Mouse (Mus musculus): ENCODE results near the gene Myo6. TPM values are rescaled to one million over a fixed set of nuclear protein-coding genes. Genes with fewer than 3 reads are reported as not detected.

Gene Myo6
- polyA plus RNA-seq, 1 experiment from 2014 or later: 8.3 TPM

DNA sequence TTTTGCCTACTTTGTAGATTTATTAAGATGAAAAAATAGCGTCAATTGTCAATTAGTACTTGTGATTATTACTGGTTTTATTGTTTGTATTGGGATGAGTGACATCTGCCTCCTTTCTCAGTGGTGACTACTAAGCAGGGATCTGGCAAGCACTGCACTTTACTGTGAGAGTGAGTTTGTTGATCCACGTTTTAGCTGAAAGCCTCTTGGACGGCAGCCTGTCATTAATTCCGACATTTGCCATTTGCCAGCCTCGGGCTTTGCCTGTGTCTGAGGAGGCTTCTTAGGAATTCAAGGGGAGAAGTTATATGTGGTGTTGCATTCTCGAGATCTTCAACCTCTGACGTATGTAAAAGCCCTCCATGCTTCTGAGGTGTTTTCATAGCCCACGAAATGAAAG is 168.6 kb downstream of the Myo6 start:
- no peak for DNase-seq (ENCODE audit: low spot score)
- H3K9me3 ChIP-seq (ENCODE audit: control insufficient read depth, low read length): no peaks in the 10 kb centered on the region
- H3K4me2 ChIP-seq (ENCODE audit: low read depth, severe bottlenecking): no peak overlapping the region
- H3K4me3 ChIP-seq (ENCODE audit: low read depth, low read length): no peak overlapping the region
- H3K4me1 ChIP-seq (ENCODE audit: control insufficient read depth, insufficient read depth, low read length): no peaks in the 10 kb centered on the region
- no peak overlapping the region for H3K9ac ChIP-seq (ENCODE audit: low read length)
- H3K27me3 ChIP-seq (ENCODE audit: control insufficient read depth, insufficient read depth, low read length): no peaks in the 10 kb centered on the region
- 0 out of 2 replicates have a peak, but pooled peaks have one; percentile 9 for ATAC-seq (ENCODE audit: insufficient number of reproducible peaks, low FRiP score, low TSS enrichment, low read depth)
- H3K27ac ChIP-seq (replicated peaks; ENCODE audit: low read depth, low read length): no peak overlapping the region
- no peaks in the 10 kb centered on the region for H3K36me3 ChIP-seq (ENCODE audit: control insufficient read depth, insufficient read depth, low read length)
- 50% methylated on average over 8 of the region's 8 CpGs for WGBS

DNA sequence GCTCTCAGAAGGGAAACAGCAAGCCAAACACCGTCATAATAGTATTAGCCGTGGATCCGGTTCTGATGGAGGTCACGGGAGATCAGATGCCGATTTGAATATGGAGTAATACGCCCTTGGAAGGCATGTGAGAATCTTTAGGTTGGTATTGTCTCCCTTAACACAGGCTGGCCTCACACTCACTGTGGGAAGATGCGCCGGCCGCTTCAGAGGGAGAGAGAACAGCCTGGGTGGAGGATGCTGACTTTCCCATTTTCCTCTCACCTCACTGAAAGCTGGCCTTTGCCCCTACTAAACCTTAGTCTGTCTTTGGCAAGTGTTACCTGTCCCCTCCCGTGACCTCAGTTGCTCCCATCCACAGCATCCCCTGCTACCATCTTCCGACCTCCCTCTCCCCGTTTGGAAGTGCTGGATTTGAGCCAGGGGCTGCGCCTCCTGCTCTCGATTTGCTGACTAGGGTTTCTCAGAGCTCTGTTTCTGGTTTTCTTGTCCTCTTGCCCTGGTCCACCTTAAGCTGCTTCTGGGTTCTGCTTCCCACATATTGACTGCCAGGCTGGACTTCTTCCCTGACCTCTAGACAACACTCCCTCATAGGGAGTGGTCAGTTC is 169.3 kb downstream of the Myo6 start:
- ATAC-seq (ENCODE audit: insufficient number of reproducible peaks, low FRiP score, low TSS enrichment, low read depth) (no peak), DNase-seq (ENCODE audit: low spot score) (no peak)
- Histone ChIP-seq H3K9me3 (ENCODE audit: control insufficient read depth, low read length) (no peaks in the 10 kb centered on the region), H3K36me3 (ENCODE audit: control insufficient read depth, insufficient read depth, low read length) (no peaks in the 10 kb centered on the region), H3K9ac (ENCODE audit: low read length) (no peak overlapping the region), H3K4me1 (ENCODE audit: control insufficient read depth, insufficient read depth, low read length) (no peaks in the 10 kb centered on the region), H3K4me2 (ENCODE audit: low read depth, severe bottlenecking) (no peak overlapping the region), H3K27ac (replicated peaks; ENCODE audit: low read depth, low read length) (no peak overlapping the region), H3K27me3 (ENCODE audit: control insufficient read depth, insufficient read depth, low read length) (no peaks in the 10 kb centered on the region), H3K4me3 (ENCODE audit: low read depth, low read length) (no peak overlapping the region)
- 73% methylated on average over 14 of the region's 14 CpGs for WGBS

- Histone ChIP-seq H3K9me3 (ENCODE audit: control insufficient read depth, low read length) (no peaks in the 10 kb centered on the region), H3K4me1 (ENCODE audit: control insufficient read depth, insufficient read depth, low read length) (no peaks in the 10 kb centered on the region), H3K27me3 (ENCODE audit: control insufficient read depth, insufficient read depth, low read length) (no peaks in the 10 kb centered on the region), H3K4me3 (ENCODE audit: low read depth, low read length) (no peak overlapping the region), H3K9ac (ENCODE audit: low read length) (no peak overlapping the region), H3K27ac (replicated peaks; ENCODE audit: low read depth, low read length) (no peak overlapping the region), H3K36me3 (ENCODE audit: control insufficient read depth, insufficient read depth, low read length) (no peaks in the 10 kb centered on the region), H3K4me2 (ENCODE audit: low read depth, severe bottlenecking) (no peak overlapping the region)
- WGBS: 74% methylated on average over 13 of the region's 13 CpGs
- DNase-seq (ENCODE audit: low spot score) (no peak), ATAC-seq (ENCODE audit: insufficient number of reproducible peaks, low FRiP score, low TSS enrichment, low read depth) (no peak)
Measured at GRCm38 (mm10) chr9:80335660-80336357, 171.0 kb downstream of the Myo6 start.

DNA sequence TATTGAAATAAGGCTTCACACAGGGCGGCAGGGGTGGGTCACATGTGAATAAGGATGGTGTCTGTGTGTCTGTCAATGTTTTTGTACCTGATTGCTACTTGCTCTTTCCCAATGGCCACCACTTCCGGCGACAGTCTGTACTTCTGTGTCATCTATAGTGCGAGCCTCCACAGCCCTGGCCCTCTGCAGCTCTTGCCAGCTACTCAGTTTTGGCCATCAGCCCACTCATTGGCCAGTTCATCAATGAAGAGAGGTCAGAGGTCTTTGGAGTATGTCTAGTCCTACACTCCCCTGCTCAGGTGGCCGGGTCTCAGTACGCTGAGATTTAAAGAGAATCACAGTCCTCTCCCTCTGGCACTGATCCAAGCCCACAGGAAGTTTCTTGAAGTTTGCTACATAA is 173.2 kb downstream of the Myo6 start:
- H3K4me2 ChIP-seq (ENCODE audit: low read depth, severe bottlenecking): no peak overlapping the region
- no peak overlapping the region for H3K9ac ChIP-seq (ENCODE audit: low read length)
- 87% methylated on average over 6 of the region's 6 CpGs for WGBS
- no peaks in the 10 kb centered on the region for H3K27me3 ChIP-seq (ENCODE audit: control insufficient read depth, insufficient read depth, low read length)
- H3K36me3 ChIP-seq (ENCODE audit: control insufficient read depth, insufficient read depth, low read length): no peaks in the 10 kb centered on the region
- H3K4me1 ChIP-seq (ENCODE audit: control insufficient read depth, insufficient read depth, low read length): no peaks in the 10 kb centered on the region
- H3K4me3 ChIP-seq (ENCODE audit: low read depth, low read length): no peak overlapping the region
- no peaks in the 10 kb centered on the region for H3K9me3 ChIP-seq (ENCODE audit: control insufficient read depth, low read length)
- DNase-seq (ENCODE audit: low spot score) (no peak), ATAC-seq (ENCODE audit: insufficient number of reproducible peaks, low FRiP score, low TSS enrichment, low read depth) (no peak)
- H3K27ac ChIP-seq (replicated peaks; ENCODE audit: low read depth, low read length): no peak overlapping the region

GRCm38 (mm10) chr9:80340927-80341326 is 176.1 kb downstream of the Myo6 start:
- Histone ChIP-seq H3K27me3 (ENCODE audit: control insufficient read depth, insufficient read depth, low read length) (no peaks in the 10 kb centered on the region), H3K4me1 (ENCODE audit: control insufficient read depth, insufficient read depth, low read length) (no peaks in the 10 kb centered on the region), H3K4me3 (ENCODE audit: low read depth, low read length) (no peak overlapping the region), H3K4me2 (ENCODE audit: low read depth, severe bottlenecking) (no peak overlapping the region), H3K9ac (ENCODE audit: low read length) (no peak overlapping the region), H3K36me3 (ENCODE audit: control insufficient read depth, insufficient read depth, low read length) (no peaks in the 10 kb centered on the region), H3K9me3 (ENCODE audit: control insufficient read depth, low read length) (no peaks in the 10 kb centered on the region), H3K27ac (replicated peaks; ENCODE audit: low read depth, low read length) (no peak overlapping the region)
- ATAC-seq (ENCODE audit: insufficient number of reproducible peaks, low FRiP score, low TSS enrichment, low read depth): no peak
- no peak for DNase-seq (ENCODE audit: low spot score)
- 59% methylated on average over 1 of the region's 1 CpGs for WGBS

GRCm38 (mm10) chr9:80341756-80342155 is 176.9 kb downstream of the Myo6 start:
- no peaks in the 10 kb centered on the region for H3K9me3 ChIP-seq (ENCODE audit: control insufficient read depth, low read length)
- no peaks in the 10 kb centered on the region for H3K27me3 ChIP-seq (ENCODE audit: control insufficient read depth, insufficient read depth, low read length)
- no peak for DNase-seq (ENCODE audit: low spot score)
- H3K4me3 ChIP-seq (ENCODE audit: low read depth, low read length): no peak overlapping the region
- H3K4me2 ChIP-seq (ENCODE audit: low read depth, severe bottlenecking): no peak overlapping the region
- no peaks in the 10 kb centered on the region for H3K36me3 ChIP-seq (ENCODE audit: control insufficient read depth, insufficient read depth, low read length)
- H3K4me1 ChIP-seq (ENCODE audit: control insufficient read depth, insufficient read depth, low read length): no peaks in the 10 kb centered on the region
- no peak for ATAC-seq (ENCODE audit: insufficient number of reproducible peaks, low FRiP score, low TSS enrichment, low read depth)
- H3K27ac ChIP-seq (replicated peaks; ENCODE audit: low read depth, low read length): no peak overlapping the region
- WGBS: 96% methylated on average over 16 of the region's 16 CpGs
- no peak overlapping the region for H3K9ac ChIP-seq (ENCODE audit: low read length)

- ATAC-seq (ENCODE audit: insufficient number of reproducible peaks, low FRiP score, low TSS enrichment, low read depth): no peak
- H3K27me3 ChIP-seq (ENCODE audit: control insufficient read depth, insufficient read depth, low read length): no peaks in the 10 kb centered on the region
- no peak overlapping the region for H3K4me3 ChIP-seq (ENCODE audit: low read depth, low read length)
- H3K9me3 ChIP-seq (ENCODE audit: control insufficient read depth, low read length): no peaks in the 10 kb centered on the region
- H3K9ac ChIP-seq (ENCODE audit: low read length): no peak overlapping the region
- H3K27ac ChIP-seq (replicated peaks; ENCODE audit: low read depth, low read length): no peak overlapping the region
- DNase-seq (ENCODE audit: low spot score): no peak
- 87% methylated on average over 6 of the region's 6 CpGs for WGBS
- H3K4me1 ChIP-seq (ENCODE audit: control insufficient read depth, insufficient read depth, low read length): no peaks in the 10 kb centered on the region
- H3K4me2 ChIP-seq (ENCODE audit: low read depth, severe bottlenecking): no peak overlapping the region
- H3K36me3 ChIP-seq (ENCODE audit: control insufficient read depth, insufficient read depth, low read length): no peaks in the 10 kb centered on the region
Measured at GRCm38 (mm10) chr9:80342520-80342919, 177.7 kb downstream of the Myo6 start.

DNA sequence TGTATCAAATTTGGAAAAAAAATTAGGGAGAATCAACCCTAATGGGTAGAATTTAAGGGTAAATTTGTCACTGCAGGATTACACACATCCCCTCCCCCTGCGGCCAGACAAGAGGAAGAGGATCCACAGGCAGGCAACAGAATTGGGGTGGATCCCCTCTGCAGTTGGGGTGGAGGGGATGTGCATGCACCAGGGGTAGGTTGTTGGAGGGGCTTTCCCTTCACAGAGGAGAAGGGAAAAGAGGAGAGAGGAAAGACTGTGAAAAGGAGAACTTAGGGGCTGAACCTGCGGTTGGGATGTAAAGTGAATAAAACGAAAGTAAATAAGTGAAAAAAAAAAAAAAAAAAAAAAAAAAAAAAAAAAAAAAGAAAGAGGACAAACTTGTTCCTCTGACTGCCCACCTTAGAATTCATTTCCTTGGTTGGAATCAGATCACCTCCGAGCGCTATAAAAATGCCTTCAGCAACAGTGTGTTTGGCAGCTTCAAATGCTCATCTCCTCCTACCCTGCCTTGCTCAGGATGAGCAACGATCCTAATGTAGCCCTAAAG is 179.7 kb downstream of the Myo6 start:
- Histone ChIP-seq H3K4me2 (ENCODE audit: low read depth, severe bottlenecking) (no peak overlapping the region), H3K9ac (ENCODE audit: low read length) (no peak overlapping the region), H3K9me3 (ENCODE audit: control insufficient read depth, low read length) (no peaks in the 10 kb centered on the region), H3K36me3 (ENCODE audit: control insufficient read depth, insufficient read depth, low read length) (no peaks in the 10 kb centered on the region), H3K4me1 (ENCODE audit: control insufficient read depth, insufficient read depth, low read length) (no peaks in the 10 kb centered on the region), H3K4me3 (ENCODE audit: low read depth, low read length) (no peak overlapping the region), H3K27me3 (ENCODE audit: control insufficient read depth, insufficient read depth, low read length) (no peaks in the 10 kb centered on the region), H3K27ac (replicated peaks; ENCODE audit: low read depth, low read length) (no peak overlapping the region)
- WGBS: 91% methylated on average over 6 of the region's 6 CpGs
- DNase-seq (ENCODE audit: low spot score) (no peak), ATAC-seq (ENCODE audit: insufficient number of reproducible peaks, low FRiP score, low TSS enrichment, low read depth) (no peak)
